Mouse (Mus musculus) CH12.LX (cell line): Measurements from ENCODE around the gene Ttc39b. TPM values are rescaled to one million over a fixed set of nuclear protein-coding genes. Genes with fewer than 3 reads are reported as not detected.

Experiments
- DNase-seq: peaks from one replicate; pipeline ENCODE4 v3.0.0-alpha.2; 2013; ENCODE audit errors: extremely low read depth
- H3K27ac ChIP-seq: 2 replicates; pipeline ENCODE4 v1.5.1; 2012; ENCODE audit warnings: low read depth, mild to moderate bottlenecking, control low read depth, moderate library complexity; ENCODE audit not compliant: insufficient read depth
- H3K27me3 ChIP-seq: replicated peaks from 2 replicates; pipeline ENCODE3; 2012; ENCODE audit warnings: inconsistent platforms
- H3K36me3 ChIP-seq, 2 experiments: replicated peaks in 1 of 2; 2 replicates each; pipeline versions ENCODE3 to v1.6.1; 2012; ENCODE audit warnings: inconsistent platforms in 1 of 2, low read length in 1 of 2, mild to moderate bottlenecking in 1 of 2, mixed read lengths in 1 of 2, moderate library complexity in 1 of 2; ENCODE audit not compliant: control insufficient read depth in 1 of 2, insufficient read depth in 1 of 2
- H3K4me1 ChIP-seq, 2 experiments: 2 replicates each; pipeline ENCODE4 v1.6.1; 2012; ENCODE audit warnings: inconsistent platforms in 1 of 2, moderate library complexity in 1 of 2; ENCODE audit not compliant: insufficient read depth in 2 of 2, control insufficient read depth in 1 of 2
- H3K4me2 ChIP-seq: 2 replicates; pipeline ENCODE4 v1.6.1; 2012; ENCODE audit warnings: low read depth, mild to moderate bottlenecking, control low read depth; ENCODE audit not compliant: poor library complexity, insufficient read depth, severe bottlenecking
- H3K4me3 ChIP-seq, 3 experiments: fragments of 150-350 bp in 1 of 3; sonication (generic) in 1 of 3; replicated peaks in 1 of 3; 2 replicates each; pipeline versions ENCODE3 to v1.5.1; 2011 to 2012; ENCODE audit warnings: low read depth in 2 of 3, low read length in 2 of 3, mild to moderate bottlenecking in 2 of 3, moderate library complexity in 2 of 3, control low read depth in 1 of 3, improper control_type of control experiment in 1 of 3, inconsistent platforms in 1 of 3, mixed read lengths in 1 of 3; ENCODE audit not compliant: poor library complexity in 1 of 3
- H3K79me2 ChIP-seq: replicated peaks from 2 replicates; pipeline ENCODE4 v1.6.1; 2012; ENCODE audit warnings: mild to moderate bottlenecking, moderate library complexity; ENCODE audit not compliant: control insufficient read depth, poor library complexity, insufficient read depth, severe bottlenecking; ENCODE audit errors: extremely low read depth
- H3K9ac ChIP-seq: 2 replicates; pipeline ENCODE4 v1.6.1; 2012; ENCODE audit warnings: low read depth, mild to moderate bottlenecking, control low read depth, moderate library complexity; ENCODE audit not compliant: insufficient read depth
- H3K9me3 ChIP-seq: replicated peaks from 2 replicates; pipeline ENCODE3; 2012; ENCODE audit warnings: low read length, inconsistent platforms, mixed read lengths
- BHLHE40 ChIP-seq: IDR thresholded peaks from 2 replicates; pipeline ENCODE4 v1.6.1; 2011; ENCODE audit warnings: mild to moderate bottlenecking, low read depth, low read length, improper control_type of control experiment
- CTCF ChIP-seq, 2 experiments: IDR thresholded peaks in 1 of 2; conservative IDR thresholded peaks in 1 of 2; 2 replicates each; pipeline ENCODE4 v1.5.1; 2011 to 2012; ENCODE audit warnings: low read depth in 2 of 2, low read length in 2 of 2, improper control_type of control experiment in 1 of 2, inconsistent platforms in 1 of 2, mild to moderate bottlenecking in 1 of 2, moderate library complexity in 1 of 2
- E2F4 ChIP-seq: IDR thresholded peaks from 2 replicates; pipeline ENCODE4 v1.6.1; 2011; ENCODE audit warnings: low read depth, low read length, improper control_type of control experiment; ENCODE audit not compliant: insufficient replicate concordance
- ELF1 ChIP-seq: IDR thresholded peaks from 2 replicates; pipeline ENCODE4 v1.6.1; 2014; ENCODE audit warnings: low read depth, mild to moderate bottlenecking, inconsistent platforms, low read length, improper control_type of control experiment
- ETS1 ChIP-seq: conservative IDR thresholded peaks from 2 replicates; pipeline ENCODE4 v1.6.1; 2012; ENCODE audit warnings: low read depth, mild to moderate bottlenecking, inconsistent platforms, low read length, improper control_type of control experiment, moderate library complexity
- HCFC1 ChIP-seq: IDR thresholded peaks from 2 replicates; pipeline ENCODE4 v1.6.1; 2012; ENCODE audit warnings: low read depth, mild to moderate bottlenecking, inconsistent platforms, low read length, improper control_type of control experiment
- IRF4 ChIP-seq: IDR thresholded peaks from 2 replicates; pipeline ENCODE4 v1.6.1; 2014; ENCODE audit warnings: low read depth, mild to moderate bottlenecking, inconsistent platforms, low read length, improper control_type of control experiment
- JUN ChIP-seq: IDR thresholded peaks from 2 replicates; pipeline ENCODE4 v1.6.1; 2011; ENCODE audit warnings: low read depth, mild to moderate bottlenecking, low read length, improper control_type of control experiment, moderate library complexity; ENCODE audit not compliant: insufficient read depth
- JUND ChIP-seq: conservative IDR thresholded peaks from 2 replicates; pipeline ENCODE4 v1.6.1; 2011; ENCODE audit warnings: low read depth, low read length, improper control_type of control experiment
- MAFK ChIP-seq: IDR thresholded peaks from 2 replicates; pipeline ENCODE4 v1.6.1; 2011; ENCODE audit warnings: low read length, improper control_type of control experiment; ENCODE audit not compliant: insufficient replicate concordance
- MAZ ChIP-seq: IDR thresholded peaks from 2 replicates; pipeline ENCODE4 v1.6.1; 2012; ENCODE audit warnings: low read depth, mild to moderate bottlenecking, inconsistent platforms, low read length, improper control_type of control experiment, moderate library complexity
- MEF2A ChIP-seq: IDR thresholded peaks from 2 replicates; pipeline ENCODE4 v1.6.1; 2014; ENCODE audit warnings: low read depth, mild to moderate bottlenecking, inconsistent platforms, low read length, improper control_type of control experiment, borderline replicate concordance
- NELFE ChIP-seq: IDR thresholded peaks from 2 replicates; pipeline ENCODE4 v1.6.1; 2011; ENCODE audit warnings: low read depth, low read length, improper control_type of control experiment
- PAX5 ChIP-seq: IDR thresholded peaks from 2 replicates; pipeline ENCODE4 v1.6.1; 2012; ENCODE audit warnings: low read length, inconsistent platforms, mixed read lengths
- POLR2A ChIP-seq: IDR thresholded peaks from 2 replicates; pipeline ENCODE4 v1.6.1; 2011; ENCODE audit warnings: low read depth, mild to moderate bottlenecking, improper control_type of control experiment, low read length
- POLR2AphosphoS2 ChIP-seq: IDR thresholded peaks from 2 replicates; pipeline ENCODE4 v1.6.1; 2011; ENCODE audit warnings: low read depth, low read length, improper control_type of control experiment
- RAD21 ChIP-seq: IDR thresholded peaks from 2 replicates; pipeline ENCODE4 v1.6.1; 2011; ENCODE audit warnings: low read depth, mild to moderate bottlenecking, low read length, improper control_type of control experiment, moderate library complexity
- TBP ChIP-seq: conservative IDR thresholded peaks from 2 replicates; pipeline ENCODE4 v1.6.1; 2011; ENCODE audit warnings: low read depth, low read length, improper control_type of control experiment
- TCF12 ChIP-seq: IDR thresholded peaks from 2 replicates; pipeline ENCODE4 v1.6.1; 2014; ENCODE audit warnings: low read depth, mild to moderate bottlenecking, inconsistent platforms, low read length, improper control_type of control experiment
- UBTF ChIP-seq: IDR thresholded peaks from 2 replicates; pipeline ENCODE4 v1.6.1; 2012; ENCODE audit warnings: low read depth, mild to moderate bottlenecking, inconsistent platforms, low read length, improper control_type of control experiment, moderate library complexity
- USF2 ChIP-seq: conservative IDR thresholded peaks from 2 replicates; pipeline ENCODE4 v1.6.1; 2011; ENCODE audit warnings: low read depth, low read length, improper control_type of control experiment
- ZKSCAN1 ChIP-seq: IDR thresholded peaks from 2 replicates; pipeline ENCODE4 v1.6.1; 2012; ENCODE audit warnings: low read depth, inconsistent platforms, low read length, improper control_type of control experiment, borderline replicate concordance
- ZMIZ1 ChIP-seq: IDR thresholded peaks from 2 replicates; pipeline ENCODE4 v1.6.1; 2012; ENCODE audit warnings: low read depth, mild to moderate bottlenecking, inconsistent platforms, low read length, improper control_type of control experiment
- ZNF384 ChIP-seq: IDR thresholded peaks from 2 replicates; pipeline ENCODE4 v1.6.1; 2012; ENCODE audit warnings: low read depth, low read length, improper control_type of control experiment, inconsistent platforms
- dilution Hi-C: fragments of 300-500 bp; cut with MboI; formaldehyde crosslinking; loops from 2 replicates; pipeline ENCODE4 v1.14.3; 2020; ENCODE audit warnings: low sequenced_read_pairs; ENCODE audit not compliant: extremely low pct_unique_long_range_greater_than_20kb, extremely low pct_ligation_motif_present
- in situ Hi-C: fragments of 300-500 bp; cut with MboI; formaldehyde crosslinking; loops from 3 replicates; pipeline ENCODE4 v1.14.3; 2019; ENCODE audit warnings: low sequenced_read_pairs, low pct_ligation_motif_present, low pct_unique_long_range_greater_than_20kb, mixed read lengths
- polyA plus RNA-seq: library from polyadenylated mRNA; unstranded; fragments of >175 nt; gene quantifications from 2 replicates; pipeline ENCODE4 v1.2.1, GENCODE M21; 2012; ENCODE audit warnings: low read depth; ENCODE audit not compliant: insufficient read length
- total RNA-seq, 2 experiments: library from RNA; depleted of rRNA; stranded (reverse); fragments of 300-350 nt in 1 of 2; fragments of >200 nt in 1 of 2; gene quantifications; 2 replicates each; pipeline ENCODE4 v1.2.3; 2012 to 2014

Ttc39b gene
- total and polyA plus RNA-seq, 3 experiments, result 12.6 to 16.7 (median 15.7) TPM

GRCm38 (mm10) chr4:83339393-83339792 lies 15.3 kb upstream of the Ttc39b start:
- Histone ChIP-seq H3K9me3 (no peaks in the 10 kb centered on the region), H3K36me3 (no peaks in the 10 kb centered on the region), H3K4me1 (peaks cover 7 to 14% of the 10 kb centered on the region in 2 experiments), H3K4me3 (no peak overlapping the region), H3K27ac (no peak overlapping the region), H3K4me2 (no peak overlapping the region)
- dilution Hi-C loops, result no loop called here
- no peak for DNase-seq
- in situ Hi-C loops, result no loop called here
- TF ChIP-seq MAFK (no peak), ZNF384 (no peak), TCF12 (no peak), UBTF (no peak), MEF2A (no peak), PAX5 (no peak), USF2 (no peak), ETS1 (no peak), POLR2AphosphoS2 (no peak), RAD21 (no peak), POLR2A (no peak), HCFC1 (no peak)
- TF ChIP-seq, all 38 proteins: peak for 0
- Histone ChIP-seq H3K27me3 (no peaks in the 10 kb centered on the region), H3K79me2 (no peaks in the 10 kb centered on the region), H3K9ac (no peak overlapping the region)

- Histone ChIP-seq H3K79me2 (no peaks in the 10 kb centered on the region), H3K4me2 (no peak overlapping the region), H3K4me3 (no peak overlapping the region), H3K27ac (no peak overlapping the region), H3K36me3 (no peaks in the 10 kb centered on the region), H3K9me3 (no peaks in the 10 kb centered on the region), H3K4me1 (peaks cover 1 to 5% of the 10 kb centered on the region in 2 experiments; a peak in 3 of 4 replicates), H3K27me3 (no peaks in the 10 kb centered on the region), H3K9ac (no peak overlapping the region)
- in situ Hi-C loops (no loop called here), dilution Hi-C loops (no loop called here)
- no peak for DNase-seq
- TF ChIP-seq UBTF, result no peak
- no peak for TF ChIP-seq MAZ
- no peak for TF ChIP-seq CTCF (conservative IDR thresholded peaks at IDR 0.05 in 1 of 2, IDR thresholded peaks at IDR 0.05 in 1 of 2; ENCODE audit: low read depth in 2 of 2, low read length in 2 of 2)
- TF ChIP-seq MAFK, result no peak
- TF ChIP-seq NELFE, result no peak
- TF ChIP-seq ELF1, result no peak
- TF ChIP-seq ZNF384, result no peak
- no peak for TF ChIP-seq E2F4
- TF ChIP-seq JUN, result no peak
- no peak for TF ChIP-seq JUND
- no peak for TF ChIP-seq ZMIZ1
- TF ChIP-seq ZKSCAN1, result no peak
- TF ChIP-seq IRF4, result no peak
- no peak for TF ChIP-seq BHLHE40
- no peak for TF ChIP-seq TBP
Measured at GRCm38 (mm10) chr4:83337717-83338116, 13.7 kb upstream of the Ttc39b start.
